Comparison of ENCODE assay signal across 9 mouse cellular contexts in the genomic region with DNA sequence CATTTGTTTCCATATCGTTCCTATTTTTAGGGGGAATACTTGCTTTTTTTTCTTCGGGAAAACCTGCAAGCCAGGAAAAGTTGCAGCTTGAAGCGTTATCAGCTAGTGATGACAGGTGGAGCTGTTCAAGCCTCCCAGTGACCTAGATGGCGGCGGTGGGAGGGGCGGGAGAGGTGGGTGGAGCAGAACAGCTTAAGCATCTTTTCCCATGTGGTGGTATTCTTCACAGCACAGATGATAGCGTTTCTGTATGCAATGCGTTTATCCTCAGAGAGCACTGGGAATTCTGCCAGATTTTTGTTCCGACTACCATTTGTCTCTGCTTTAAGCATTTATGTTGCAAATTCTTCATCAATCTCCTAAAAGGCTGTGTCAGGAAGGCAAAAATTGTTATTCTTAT.
A peak's percentile ranks its signal among the peaks of the same experiment; 100 is the strongest.
DNase-seq lines count a peak whose midpoint lies in the region; ATAC-seq and TF ChIP-seq lines count a peak whose summit lies in the region.
"Had no signal": no experiment of that assay in that cellular context is flagged by ENCODE, and none has a peak within 500 bp of the region (broad histone marks: within the 10 kb centered on the region; RNA-seq: fewer than 3 reads in every experiment).

No protein-coding gene starts in this region.

- no peak overlapping the region for H3K4me3 ChIP-seq in liver, embryonic 11.5 days (ENCODE audit: low read depth, low read length)
- H3K4me3 ChIP-seq in liver, postnatal 0 days (ENCODE audit: low read depth, low read length): no peak overlapping the region
- 0 out of 2 replicates have a peak overlapping the region, but pooled peaks have one; percentile 9 for H3K4me3 ChIP-seq in layer of hippocampus, adult 2 months
- peak overlapping the region; percentile 13; the same call in 1 of the 2 replicates for H3K4me3 ChIP-seq in midbrain, embryonic 16.5 days (ENCODE audit: low read depth, low read length)

- 33% methylated on average over 9 of the region's 9 CpGs for WGBS in liver, embryonic 11.5 days
- WGBS in liver, postnatal 0 days (ENCODE audit: insufficient replicate concordance): 40% methylated on average over 9 of the region's 9 CpGs
- WGBS in midbrain, embryonic 16.5 days: 16% methylated on average over 9 of the region's 9 CpGs

- DNase-seq in liver, embryonic 11.5 days (ENCODE audit: low spot score): peak; percentile 34
- DNase-seq in liver, postnatal 0 days: no peak
- DNase-seq in cerebellum, postnatal 14 days: peak; percentile 64 to 70
- DNase-seq in heart, adult 9 months (ENCODE audit: low spot score in 2 of 2): peak; percentile 3 to 20
- DNase-seq in layer of hippocampus, adult 2 months (ENCODE audit: low spot score in 2 of 2): peak; percentile 79 to 87
- DNase-seq in thymus, postnatal 25 days: no peak
- DNase-seq in spleen, adult 12 weeks (ENCODE audit: low spot score): no peak

- no peak for TF ChIP-seq EP300 in liver, postnatal 0 days (IDR thresholded peaks at IDR 0.05; ENCODE audit: low read depth)

- H3K36me3 ChIP-seq in liver, embryonic 11.5 days (ENCODE audit: control insufficient read depth, insufficient read depth, low read length): no peaks in the 10 kb centered on the region
- H3K36me3 ChIP-seq in liver, postnatal 0 days (replicated peaks; ENCODE audit: insufficient read depth, low read length): no peaks in the 10 kb centered on the region
- no peaks in the 10 kb centered on the region for H3K36me3 ChIP-seq in midbrain, embryonic 16.5 days (ENCODE audit: control insufficient read depth, insufficient read depth, low read length)

- ATAC-seq in liver, embryonic 11.5 days (replicated peaks; ENCODE audit: low FRiP score): no peak; the same call in 1 of the 2 replicates
- ATAC-seq in liver, postnatal 0 days: no peak
- peak; percentile 93 for ATAC-seq in midbrain, embryonic 16.5 days
- ATAC-seq: Patski had no signal

- H3K27ac ChIP-seq in liver, embryonic 11.5 days (ENCODE audit: low read depth, low read length): no peak overlapping the region
- no peak overlapping the region for H3K27ac ChIP-seq in liver, postnatal 0 days (ENCODE audit: low read depth)
- peak overlapping the region; percentile 94 for H3K27ac ChIP-seq in layer of hippocampus, adult 2 months
- H3K27ac ChIP-seq in midbrain, embryonic 16.5 days (ENCODE audit: low read length): peak overlapping the region; percentile 24; the same call in 1 of the 2 replicates

- no peaks in the 10 kb centered on the region for H3K9me3 ChIP-seq in liver, embryonic 11.5 days (ENCODE audit: control insufficient read depth, low read length)
- H3K9me3 ChIP-seq in liver, postnatal 0 days (ENCODE audit: low read length): no peaks in the 10 kb centered on the region
- 0 out of 2 replicates have a peak, but pooled peaks cover 3% of the 10 kb centered on the region for H3K9me3 ChIP-seq in midbrain, embryonic 16.5 days (replicated peaks; ENCODE audit: control insufficient read depth, low read length, poor library complexity, severe bottlenecking)

- H3K9ac ChIP-seq in liver, embryonic 11.5 days (ENCODE audit: low read depth, low read length): no peak overlapping the region
- no peak overlapping the region for H3K9ac ChIP-seq in liver, postnatal 0 days (replicated peaks)
- peak overlapping the region; percentile 2; the same call in 1 of the 2 replicates for H3K9ac ChIP-seq in midbrain, embryonic 16.5 days (ENCODE audit: low read depth, low read length)

- no peak for TF ChIP-seq CTCF in liver, postnatal 0 days (IDR thresholded peaks at IDR 0.05; ENCODE audit: low read depth)
- TF ChIP-seq CTCF in layer of hippocampus, adult 2 months (conservative IDR thresholded peaks at IDR 0.05): peak; percentile 32

- H3K27me3 ChIP-seq in liver, embryonic 11.5 days (replicated peaks; ENCODE audit: control insufficient read depth, insufficient read depth, low read length): no peaks in the 10 kb centered on the region
- no peaks in the 10 kb centered on the region for H3K27me3 ChIP-seq in liver, postnatal 0 days (ENCODE audit: insufficient read depth, low read length)
- no peaks in the 10 kb centered on the region for H3K27me3 ChIP-seq in midbrain, embryonic 16.5 days (ENCODE audit: control insufficient read depth, insufficient read depth, low read depth, low read length)
- H3K27me3 ChIP-seq: Patski had no signal

- H3K4me1 ChIP-seq in liver, embryonic 11.5 days (replicated peaks; ENCODE audit: control insufficient read depth, insufficient read depth, low read length): no peaks in the 10 kb centered on the region
- no peaks in the 10 kb centered on the region for H3K4me1 ChIP-seq in liver, postnatal 0 days (ENCODE audit: insufficient read depth)
- H3K4me1 ChIP-seq in midbrain, embryonic 16.5 days (ENCODE audit: control insufficient read depth, insufficient read depth, low read length): 0 out of 2 replicates have a peak, but pooled peaks cover 4% of the 10 kb centered on the region

- peak overlapping the region; percentile 25; the same call in 1 of the 2 replicates for H3K4me2 ChIP-seq in liver, embryonic 11.5 days
- no peak overlapping the region for H3K4me2 ChIP-seq in liver, postnatal 0 days (ENCODE audit: low read depth, low read length)
- peak overlapping the region; percentile 39 for H3K4me2 ChIP-seq in midbrain, embryonic 16.5 days (ENCODE audit: low read length)

Comparison
In these comparisons a context has a peak if more than half of its experiments do, and no peak if none do; other contexts are left out.
1. DNase-seq: peak in liver, embryonic 11.5 days (single experiment), cerebellum, postnatal 14 days (2 of 2), heart, adult 9 months (2 of 2) and layer of hippocampus, adult 2 months (2 of 2); none in liver, postnatal 0 days (single experiment), thymus, postnatal 25 days (single experiment) and spleen, adult 12 weeks (single experiment).
2. H3K27ac ChIP-seq: peak in layer of hippocampus, adult 2 months (single experiment) and midbrain, embryonic 16.5 days (single experiment); none in liver, embryonic 11.5 days (single experiment) and liver, postnatal 0 days (single experiment).
3. H3K4me3 ChIP-seq: peak in layer of hippocampus, adult 2 months (single experiment) and midbrain, embryonic 16.5 days (single experiment); none in liver, embryonic 11.5 days (single experiment) and liver, postnatal 0 days (single experiment).